Mouse (Mus musculus) neural tube, embryonic 15.5 days (tissue): ENCODE measurements around the gene Slc24a1. TPM values are rescaled to one million over a fixed set of nuclear protein-coding genes. Genes with fewer than 3 reads are reported as not detected.

Source experiments
- ATAC-seq: fragments of 200-750 bp; cut with Nextera tagmentation; 2 replicates; pipeline ENCODE4 v1.8.0; 2017; ENCODE audit warnings: mild to moderate bottlenecking, moderate TSS enrichment, moderate library complexity; ENCODE audit not compliant: low FRiP score
- H3K27ac ChIP-seq: fragments of 300-500 bp; sonication (generic); replicated peaks from 2 replicates; pipeline ENCODE4 v1.5.1; 2015; ENCODE audit warnings: mild to moderate bottlenecking, inconsistent platforms
- H3K27me3 ChIP-seq: fragments of 300-500 bp; sonication (generic); replicated peaks from 2 replicates; pipeline ENCODE4 v1.6.1; 2015; ENCODE audit warnings: inconsistent platforms
- H3K36me3 ChIP-seq: fragments of 300-500 bp; sonication (generic); 2 replicates; pipeline ENCODE4 v1.6.1; 2015; ENCODE audit warnings: inconsistent platforms
- H3K4me1 ChIP-seq: fragments of 300-500 bp; sonication (generic); 2 replicates; pipeline ENCODE4 v1.6.1; 2015; ENCODE audit warnings: inconsistent platforms
- H3K4me2 ChIP-seq: fragments of 300-500 bp; sonication (generic); 2 replicates; pipeline ENCODE4 v1.6.1; 2015; ENCODE audit warnings: inconsistent platforms, mild to moderate bottlenecking, moderate library complexity
- H3K4me3 ChIP-seq: fragments of 300-500 bp; sonication (generic); replicated peaks from 2 replicates; pipeline ENCODE4 v1.5.1; 2015; ENCODE audit warnings: mild to moderate bottlenecking, inconsistent platforms
- H3K9ac ChIP-seq: fragments of 300-500 bp; sonication (generic); replicated peaks from 2 replicates; pipeline ENCODE4 v1.6.1; 2015; ENCODE audit warnings: mild to moderate bottlenecking, inconsistent platforms
- H3K9me3 ChIP-seq: fragments of 300-500 bp; sonication (generic); replicated peaks from 2 replicates; pipeline ENCODE4 v1.6.1; 2016; ENCODE audit warnings: inconsistent platforms
- WGBS: fragments of 180-500 bp; shearing (Covaris S2); methylation state at CpG from one replicate; pipeline ENCODE4 v1.1.7; 2015; ENCODE audit warnings: mixed read lengths; 5-methylcytosine and 5-hydroxymethylcytosine counted together
- polyA plus RNA-seq: library from polyadenylated mRNA; unstranded; fragments of >200 nt; fragmentation: Nextera tagmentation; extraction: Ambion mirVana; gene quantifications from 2 replicates; pipeline ENCODE4 v1.2.1, GENCODE M21; 2015

The Slc24a1 gene
- polyA plus RNA-seq, 1 experiment from 2014 or later = 0.05 TPM

GRCm38 (mm10) chr9:64956337-64956736 is 4.9 kb upstream of the Slc24a1 start:
- no peak for ATAC-seq
- no peaks in the 10 kb centered on the region for H3K36me3 ChIP-seq
- no peak overlapping the region for H3K9ac ChIP-seq
- peaks cover 8% of the 10 kb centered on the region; the same call in 1 of the 2 replicates for H3K27me3 ChIP-seq
- no peaks in the 10 kb centered on the region for H3K9me3 ChIP-seq
- H3K4me2 ChIP-seq = peak overlapping the region; percentile 11
- no peak overlapping the region for H3K4me3 ChIP-seq
- peaks cover 7% of the 10 kb centered on the region for H3K4me1 ChIP-seq
- H3K27ac ChIP-seq = peak overlapping the region; percentile 7
- WGBS = 26% methylated on average over 12 of the region's 12 CpGs

GRCm38 (mm10) chr9:64953190-64953589 is 1.8 kb upstream of the Slc24a1 start:
- H3K27me3 ChIP-seq = peaks cover 8% of the 10 kb centered on the region; the same call in 1 of the 2 replicates
- H3K4me1 ChIP-seq = no peaks in the 10 kb centered on the region
- H3K4me3 ChIP-seq = no peak overlapping the region
- ATAC-seq = no peak
- no peak overlapping the region for H3K9ac ChIP-seq
- H3K36me3 ChIP-seq = no peaks in the 10 kb centered on the region
- no peaks in the 10 kb centered on the region for H3K9me3 ChIP-seq
- H3K27ac ChIP-seq = no peak overlapping the region
- 82% methylated on average over 7 of the region's 7 CpGs for WGBS
- H3K4me2 ChIP-seq = no peak overlapping the region

DNA sequence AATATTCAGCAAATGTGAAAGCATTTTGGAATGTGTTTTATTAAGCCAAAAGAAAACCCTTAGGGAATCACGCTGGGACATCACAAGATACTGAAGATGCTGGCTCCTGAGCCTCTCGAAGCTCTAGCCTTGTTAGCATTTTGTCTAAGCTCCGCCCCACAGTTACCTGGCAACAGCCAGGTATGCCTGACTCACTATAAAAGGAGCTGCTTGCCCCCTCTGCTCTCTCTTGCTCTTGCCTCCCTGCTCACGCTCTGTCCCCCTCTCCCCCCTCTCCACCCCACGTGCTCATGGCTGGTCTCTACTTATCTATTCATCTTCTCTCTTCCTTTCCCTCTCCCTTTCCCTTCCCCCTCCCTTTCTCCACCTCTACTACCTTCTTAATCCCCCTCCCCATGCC is 648 bp upstream of the Slc24a1 start:
- no peak overlapping the region for H3K9ac ChIP-seq
- no peak overlapping the region for H3K27ac ChIP-seq
- H3K9me3 ChIP-seq = no peaks in the 10 kb centered on the region
- no peak overlapping the region for H3K4me2 ChIP-seq
- no peaks in the 10 kb centered on the region for H3K36me3 ChIP-seq
- H3K4me3 ChIP-seq = no peak overlapping the region
- 22% methylated on average over 5 of the region's 5 CpGs for WGBS
- ATAC-seq = no peak
- H3K4me1 ChIP-seq = no peaks in the 10 kb centered on the region
- peaks cover 8% of the 10 kb centered on the region; the same call in 1 of the 2 replicates for H3K27me3 ChIP-seq

GRCm38 (mm10) chr9:64947483-64948095 is 3.8 kb downstream of the Slc24a1 start:
- H3K9ac ChIP-seq = no peak overlapping the region
- WGBS = 91% methylated on average over 9 of the region's 9 CpGs
- peaks cover 7% of the 10 kb centered on the region for H3K4me1 ChIP-seq
- H3K4me3 ChIP-seq = no peak overlapping the region
- no peaks in the 10 kb centered on the region for H3K9me3 ChIP-seq
- H3K36me3 ChIP-seq = no peaks in the 10 kb centered on the region
- no peak overlapping the region for H3K27ac ChIP-seq
- H3K4me2 ChIP-seq = no peak overlapping the region
- H3K27me3 ChIP-seq = peaks cover 2% of the 10 kb centered on the region; the same call in 1 of the 2 replicates
- no peak for ATAC-seq

- WGBS = 9% methylated on average over 11 of the region's 11 CpGs
- Histone ChIP-seq H3K9ac (no peak overlapping the region), H3K4me3 (no peak overlapping the region; the same call in 1 of the 2 replicates)
Measured at GRCm38 (mm10) chr9:64943997-64944396, 7.4 kb downstream of the Slc24a1 start.

DNA sequence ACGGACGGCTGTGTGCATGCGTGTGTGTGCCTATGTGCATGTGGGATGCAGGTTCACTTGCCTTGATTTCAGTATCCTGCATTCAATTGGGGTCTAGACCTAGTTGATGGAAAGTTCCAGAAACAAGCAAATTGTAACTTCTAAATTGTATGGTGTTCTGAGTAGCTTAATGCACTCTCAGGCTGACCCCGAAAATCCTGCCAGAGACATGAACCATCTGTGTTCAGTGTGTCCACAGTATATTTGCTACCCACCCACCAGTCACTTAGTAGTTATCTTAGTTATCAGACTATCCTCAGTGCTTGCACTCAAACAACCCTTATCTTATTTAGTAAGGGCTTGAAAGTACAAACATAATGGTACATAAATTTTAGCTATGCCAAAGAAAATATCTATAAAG is 9.8 kb downstream of the Slc24a1 start:
- ATAC-seq = no peak
- Histone ChIP-seq H3K27me3 (no peaks in the 10 kb centered on the region), H3K36me3 (no peaks in the 10 kb centered on the region), H3K9me3 (no peaks in the 10 kb centered on the region), H3K9ac (no peak overlapping the region), H3K4me1 (peaks cover 7% of the 10 kb centered on the region), H3K4me3 (no peak overlapping the region), H3K27ac (no peak overlapping the region), H3K4me2 (no peak overlapping the region)
- WGBS = 94% methylated on average over 4 of the region's 4 CpGs

More at GRCm38 (mm10) chr9:64943997-64944396, 7.4 kb downstream of the Slc24a1 start:
- no peak overlapping the region for H3K27ac ChIP-seq
- no peaks in the 10 kb centered on the region for H3K36me3 ChIP-seq
- H3K4me1 ChIP-seq = peaks cover 7% of the 10 kb centered on the region
- no peaks in the 10 kb centered on the region for H3K9me3 ChIP-seq
- H3K27me3 ChIP-seq = no peaks in the 10 kb centered on the region
- H3K4me2 ChIP-seq = peak overlapping the region; percentile 45
- no peak for ATAC-seq

GRCm38 (mm10) chr9:64940731-64941346 is 10.6 kb downstream of the Slc24a1 start:
- ATAC-seq = no peak
- no peak overlapping the region for H3K4me3 ChIP-seq
- H3K27me3 ChIP-seq = no peaks in the 10 kb centered on the region
- no peak overlapping the region for H3K9ac ChIP-seq
- H3K27ac ChIP-seq = no peak overlapping the region
- H3K4me2 ChIP-seq = no peak overlapping the region
- peaks cover 7% of the 10 kb centered on the region for H3K4me1 ChIP-seq
- 84% methylated on average over 11 of the region's 11 CpGs for WGBS
- no peaks in the 10 kb centered on the region for H3K9me3 ChIP-seq
- no peaks in the 10 kb centered on the region for H3K36me3 ChIP-seq

GRCm38 (mm10) chr9:64939790-64940189 is 11.6 kb downstream of the Slc24a1 start:
- Histone ChIP-seq H3K4me2 (no peak overlapping the region), H3K36me3 (no peaks in the 10 kb centered on the region), H3K27ac (no peak overlapping the region), H3K4me3 (no peak overlapping the region), H3K9ac (no peak overlapping the region), H3K27me3 (no peaks in the 10 kb centered on the region), H3K4me1 (peaks cover 7% of the 10 kb centered on the region), H3K9me3 (no peaks in the 10 kb centered on the region)
- 84% methylated on average over 2 of the region's 2 CpGs for WGBS
- ATAC-seq = no peak

DNA sequence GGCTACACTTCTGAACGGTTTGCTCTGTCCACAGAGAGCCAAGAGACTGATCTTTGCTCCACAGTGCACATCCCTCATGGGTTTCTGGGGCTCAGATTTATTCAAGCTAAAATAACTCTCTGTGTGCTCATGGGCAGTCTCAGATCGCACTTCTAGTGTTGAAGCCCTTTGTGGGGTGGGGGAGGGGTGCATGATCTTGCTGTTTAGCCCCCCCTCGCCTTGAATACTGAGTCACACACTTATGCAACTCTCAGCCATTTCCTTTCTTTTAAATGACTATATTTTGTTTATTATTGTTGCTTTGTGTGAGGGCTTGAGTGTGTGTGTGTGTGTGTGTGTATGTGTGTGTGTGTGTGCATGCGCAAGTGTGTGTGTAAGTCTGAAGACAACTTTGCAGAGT is 12.1 kb downstream of the Slc24a1 start:
- Histone ChIP-seq H3K27me3 (no peaks in the 10 kb centered on the region), H3K36me3 (no peaks in the 10 kb centered on the region), H3K27ac (no peak overlapping the region), H3K4me3 (no peak overlapping the region), H3K4me2 (no peak overlapping the region), H3K9ac (no peak overlapping the region), H3K9me3 (no peaks in the 10 kb centered on the region), H3K4me1 (peaks cover 4% of the 10 kb centered on the region)
- 65% methylated on average over 4 of the region's 4 CpGs for WGBS
- ATAC-seq = no peak

DNA sequence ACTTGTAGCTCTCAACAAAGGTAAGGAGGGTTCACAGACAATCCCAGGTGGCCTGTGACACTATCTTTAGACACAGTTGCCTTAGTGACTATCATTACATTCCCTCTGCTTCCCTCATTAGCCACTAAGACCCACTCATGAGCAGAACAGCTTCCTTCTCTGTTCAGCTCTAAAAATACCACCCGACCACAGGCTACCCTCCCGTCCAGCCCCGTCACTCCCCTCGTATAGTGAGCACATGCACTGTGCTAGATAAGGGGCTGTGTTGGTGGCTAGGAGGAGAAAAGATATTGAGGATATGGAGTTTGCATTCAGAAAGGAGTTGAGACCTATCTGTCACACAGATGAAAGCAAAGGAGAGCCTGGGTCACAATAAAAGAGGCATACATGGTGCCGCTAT is 12.9 kb downstream of the Slc24a1 start:
- ATAC-seq = no peak
- 77% methylated on average over 5 of the region's 5 CpGs for WGBS
- no peaks in the 10 kb centered on the region for H3K36me3 ChIP-seq
- no peaks in the 10 kb centered on the region for H3K4me1 ChIP-seq
- H3K4me3 ChIP-seq = no peak overlapping the region
- no peaks in the 10 kb centered on the region for H3K9me3 ChIP-seq
- H3K9ac ChIP-seq = no peak overlapping the region
- H3K27me3 ChIP-seq = no peaks in the 10 kb centered on the region
- no peak overlapping the region for H3K27ac ChIP-seq
- H3K4me2 ChIP-seq = no peak overlapping the region

DNA sequence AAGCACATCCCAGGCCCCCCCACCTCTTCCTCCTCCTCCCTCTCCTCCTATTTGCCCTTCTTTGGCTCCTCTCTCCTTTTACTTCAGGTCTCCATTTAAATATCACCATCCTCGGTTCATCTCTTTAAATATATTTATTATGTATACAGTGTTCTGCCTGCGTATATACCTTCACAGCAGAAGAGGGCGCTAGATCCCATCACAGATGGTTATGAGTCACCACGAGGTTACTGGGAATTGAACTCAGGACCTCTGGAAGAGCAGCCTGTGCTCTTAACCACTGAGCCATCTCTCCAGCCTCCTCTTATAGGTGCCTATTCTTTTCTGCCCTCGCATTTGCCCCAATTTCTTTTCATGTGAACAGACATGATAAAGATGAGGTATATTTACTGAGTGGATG is 13.9 kb downstream of the Slc24a1 start:
- Histone ChIP-seq H3K36me3 (no peaks in the 10 kb centered on the region), H3K4me3 (no peak overlapping the region), H3K9me3 (no peaks in the 10 kb centered on the region), H3K27ac (no peak overlapping the region), H3K4me2 (no peak overlapping the region), H3K9ac (no peak overlapping the region), H3K4me1 (no peaks in the 10 kb centered on the region), H3K27me3 (no peaks in the 10 kb centered on the region)
- 62% methylated on average over 5 of the region's 5 CpGs for WGBS
- no peak for ATAC-seq

GRCm38 (mm10) chr9:64936508-64936907 is 14.9 kb downstream of the Slc24a1 start:
- Histone ChIP-seq H3K27me3 (no peaks in the 10 kb centered on the region), H3K9ac (no peak overlapping the region), H3K9me3 (no peaks in the 10 kb centered on the region), H3K4me1 (0 out of 2 replicates have a peak, but pooled peaks cover 6% of the 10 kb centered on the region), H3K36me3 (no peaks in the 10 kb centered on the region), H3K27ac (no peak overlapping the region), H3K4me3 (no peak overlapping the region), H3K4me2 (no peak overlapping the region)
- WGBS = 8% methylated on average over 6 of the region's 6 CpGs
- ATAC-seq = no peak
